Mouse (Mus musculus): ENCODE data around the gene Rin1.

DNA sequence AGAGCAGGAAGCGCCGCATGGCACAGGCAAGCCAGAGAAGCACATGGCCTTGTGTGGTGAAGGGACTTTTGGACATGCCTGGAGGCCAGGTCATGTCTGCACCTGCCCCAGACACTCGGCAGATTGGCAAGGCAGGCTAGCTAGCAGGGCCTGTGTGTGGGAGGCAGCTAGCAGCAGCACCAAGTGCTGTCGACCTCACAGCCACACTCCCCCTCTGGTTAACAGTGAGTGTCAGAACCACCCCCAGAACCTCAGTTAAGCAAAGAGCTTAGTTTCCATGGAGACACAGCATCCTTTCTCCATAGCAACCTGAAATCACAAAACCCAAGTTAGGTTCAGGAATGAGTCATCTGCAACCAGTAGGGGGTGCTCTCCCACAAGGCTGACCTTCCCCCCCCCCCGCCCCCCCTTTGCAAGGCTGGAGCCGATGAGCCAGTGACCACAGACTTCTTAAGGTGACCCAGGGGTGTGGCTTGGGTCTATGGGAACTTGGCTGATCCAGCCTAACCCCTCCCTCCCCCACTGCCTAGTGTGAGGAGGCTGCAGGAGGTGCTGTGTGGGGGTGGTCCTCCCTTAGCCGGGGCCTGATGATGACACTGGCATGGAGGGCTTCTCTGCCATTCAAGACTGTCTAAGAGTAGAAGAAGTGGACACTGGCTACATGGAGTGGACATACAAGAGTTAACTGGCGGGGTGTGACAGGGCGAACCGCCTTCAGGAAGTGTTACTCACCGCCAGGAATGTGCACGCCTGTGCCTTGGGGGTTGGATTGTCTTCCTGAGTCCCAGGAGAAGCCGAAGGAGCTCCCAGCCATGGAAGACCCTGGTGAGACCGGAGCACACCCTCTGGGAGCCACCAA, at the start of gene Rin1:
- TF ChIP-seq POLR2A (IDR thresholded peaks at IDR 0.05; ENCODE audit: low read depth, low read length) (no peak), TBP (conservative IDR thresholded peaks at IDR 0.05; ENCODE audit: low read depth, low read length) (no peak), EP300 (IDR thresholded peaks at IDR 0.05; ENCODE audit: low read length) (no peak), ZKSCAN1 (IDR thresholded peaks at IDR 0.05; ENCODE audit: borderline replicate concordance, low read depth, low read length) (no peak), USF1 (IDR thresholded peaks at IDR 0.05; ENCODE audit: low read depth, low read length) (no peak), CTCF (conservative IDR thresholded peaks at IDR 0.05 in 1 of 2, IDR thresholded peaks at IDR 0.05 in 1 of 2; ENCODE audit: low read depth in 2 of 2, low read length in 2 of 2) (peak in 1 of 2 experiments; percentile 58; a peak in 2 of 4 replicates), NRF1 (IDR thresholded peaks at IDR 0.05; ENCODE audit: low read depth, low read length) (no peak), SMC3 (IDR thresholded peaks at IDR 0.05; ENCODE audit: low read depth, low read length) (no peak; the same call in 1 of the 2 replicates), MAFK (IDR thresholded peaks at IDR 0.05; ENCODE audit: insufficient replicate concordance, low read length) (no peak), MXI1 (IDR thresholded peaks at IDR 0.05; ENCODE audit: low read depth, low read length) (peak; percentile 73)

Measured in CH12.LX (cell line).